Mouse (Mus musculus) thymus, adult 2 months (tissue): ENCODE measurements around the gene Ctnna3.

Experiments
- CTCF ChIP-seq: fragments of 200-500 bp; IDR thresholded peaks from 2 replicates; pipeline ENCODE4 v1.5.1; 2012; ENCODE audit warnings: mild to moderate bottlenecking, control low read depth, low read length, moderate library complexity, borderline replicate concordance; ENCODE audit not compliant: control insufficient read depth, poor library complexity, insufficient read depth; ENCODE audit errors: extremely low read depth
- POLR2A ChIP-seq: fragments of 200-500 bp; IDR thresholded peaks from 2 replicates; pipeline ENCODE4 v1.6.1; 2012; ENCODE audit warnings: mild to moderate bottlenecking, low read length, control low read depth, moderate library complexity; ENCODE audit not compliant: control insufficient read depth, poor library complexity, insufficient read depth; ENCODE audit errors: extremely low read depth

DNA sequence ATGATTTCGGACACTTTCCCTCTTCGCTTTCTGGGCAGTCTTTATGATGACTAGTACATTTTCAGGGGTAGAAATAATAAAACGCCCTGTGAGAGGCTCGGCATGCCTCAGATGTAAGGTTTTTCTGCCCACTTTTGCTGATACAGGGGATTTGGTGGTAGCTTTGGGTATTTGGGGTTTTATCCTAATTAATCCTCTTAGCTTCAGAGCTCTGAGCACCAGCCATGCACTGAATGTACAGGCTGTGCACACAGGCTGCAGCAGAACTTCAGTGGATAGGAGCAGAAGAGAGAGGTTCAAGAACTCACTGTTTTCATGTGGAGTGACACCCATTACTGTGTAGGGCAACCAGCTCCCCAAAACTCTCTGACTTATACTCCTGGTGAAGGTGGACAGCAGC is 1231.3 kb downstream of the Ctnna3 start:
- TF ChIP-seq POLR2A = no peak
- TF ChIP-seq CTCF = no peak
